Mouse (Mus musculus): ENCODE results near the gene Plod1.
"Not testable (repeated sequence)": the region's sequence is repeated elsewhere in the genome, so short reads cannot be mapped to it uniquely, and the experiment has no call there.

Gene Plod1

GRCm38 (mm10) chr4:147896411-147896810, 40.2 kb downstream of the Plod1 start:
- no peak for DNase-seq (ENCODE audit: low read depth, low spot score)

GRCm38 (mm10) chr4:147895815-147896330, 40.7 kb downstream of the Plod1 start:
- no peak for DNase-seq (ENCODE audit: low read depth, low spot score)

GRCm38 (mm10) chr4:147890341-147890740, 46.2 kb downstream of the Plod1 start:
- DNase-seq (ENCODE audit: low read depth, low spot score) = no peak

GRCm38 (mm10) chr4:147888237-147888636, 48.3 kb downstream of the Plod1 start:
- DNase-seq (ENCODE audit: low read depth, low spot score) = no peak

- DNase-seq (ENCODE audit: low read depth, low spot score) = no peak
These were observed 49.3 kb downstream of the Plod1 start for GRCm38 (mm10) chr4:147887277-147887676.

- DNase-seq (ENCODE audit: low read depth, low spot score) = no peak
These were observed 50.4 kb downstream of the Plod1 start for GRCm38 (mm10) chr4:147886158-147886557.

- DNase-seq (ENCODE audit: low read depth, low spot score) = no peak
These were observed 52.4 kb downstream of the Plod1 start for GRCm38 (mm10) chr4:147884138-147884537.

GRCm38 (mm10) chr4:147883041-147883440, 53.5 kb downstream of the Plod1 start:
- DNase-seq (ENCODE audit: low read depth, low spot score) = no peak

- no peak for DNase-seq (ENCODE audit: low read depth, low spot score)
These were observed 54.8 kb downstream of the Plod1 start for GRCm38 (mm10) chr4:147881792-147882191.

GRCm38 (mm10) chr4:147879865-147880264, 56.7 kb downstream of the Plod1 start:
- no peak for DNase-seq (ENCODE audit: low read depth, low spot score)

GRCm38 (mm10) chr4:147879456-147879855, 57.1 kb downstream of the Plod1 start:
- DNase-seq (ENCODE audit: low read depth, low spot score) = no peak

GRCm38 (mm10) chr4:147878537-147878936, 58.0 kb downstream of the Plod1 start:
- no peak for DNase-seq (ENCODE audit: low read depth, low spot score)

- no peak for DNase-seq (ENCODE audit: low read depth, low spot score)
These were observed 60.6 kb downstream of the Plod1 start for GRCm38 (mm10) chr4:147875852-147876575.

GRCm38 (mm10) chr4:147869238-147869637, 67.3 kb downstream of the Plod1 start:
- DNase-seq (ENCODE audit: low read depth, low spot score) = no peak

GRCm38 (mm10) chr4:147868450-147869031, 68.0 kb downstream of the Plod1 start, which contains the start of the genes Miip and Fv1:
TSS of gene Miip (minus strand) at chr4:147868816.
TSS of gene Fv1 (plus strand) at chr4:147868979.
- DNase-seq (ENCODE audit: low read depth, low spot score) = peak; percentile 89

GRCm38 (mm10) chr4:147867563-147868449, 68.8 kb downstream of the Plod1 start:
- DNase-seq (ENCODE audit: low read depth, low spot score) = no peak

GRCm38 (mm10) chr4:147866793-147867192, 69.8 kb downstream of the Plod1 start:
- not testable (repeated sequence) for DNase-seq (ENCODE audit: low read depth, low spot score)

GRCm38 (mm10) chr4:147866056-147866455, 70.5 kb downstream of the Plod1 start:
- DNase-seq (ENCODE audit: low read depth, low spot score) = no peak

- DNase-seq (ENCODE audit: low read depth, low spot score) = no peak
These were observed 70.9 kb downstream of the Plod1 start for GRCm38 (mm10) chr4:147865651-147866050.

- DNase-seq (ENCODE audit: low read depth, low spot score) = no peak
These were observed 74.5 kb downstream of the Plod1 start for GRCm38 (mm10) chr4:147862051-147862450.
